Mouse (Mus musculus) spleen, adult 12 weeks (tissue): ENCODE measurements around the gene Slc38a10.

Experiments
- DNase-seq: peaks from one replicate; pipeline ENCODE4 v3.0.0; 2022; ENCODE audit warnings: low spot score

The Slc38a10 gene

GRCm38 (mm10) chr11:120151113-120151494 lies at the start of gene Slc38a10:
Gene Slc38a10 (minus strand): TSS chr11:120151346.
- DNase-seq = peak; percentile 97

- DNase-seq = no peak
Measured at GRCm38 (mm10) chr11:120200621-120201020, 49.5 kb upstream of the Slc38a10 start.

GRCm38 (mm10) chr11:120199766-120200165 lies 48.6 kb upstream of the Slc38a10 start:
- no peak for DNase-seq

GRCm38 (mm10) chr11:120198831-120199230 lies 47.7 kb upstream of the Slc38a10 start:
- DNase-seq = no peak

GRCm38 (mm10) chr11:120190526-120191412 lies 39.6 kb upstream of the Slc38a10 start:
- no peak for DNase-seq

- peak; percentile 74 for DNase-seq
Measured at GRCm38 (mm10) chr11:120189459-120190312, 38.5 kb upstream of the Slc38a10 start.

- no peak for DNase-seq
Measured at GRCm38 (mm10) chr11:120188481-120189441, 37.6 kb upstream of the Slc38a10 start.

- DNase-seq = no peak
Measured at GRCm38 (mm10) chr11:120188102-120188480, 36.9 kb upstream of the Slc38a10 start.

GRCm38 (mm10) chr11:120187236-120188101 lies 36.3 kb upstream of the Slc38a10 start:
- no peak for DNase-seq

- no peak for DNase-seq
Measured at GRCm38 (mm10) chr11:120186821-120187235, 35.7 kb upstream of the Slc38a10 start.

GRCm38 (mm10) chr11:120186145-120186740 lies 35.1 kb upstream of the Slc38a10 start:
- no peak for DNase-seq

- no peak for DNase-seq
Measured at GRCm38 (mm10) chr11:120185316-120186141, 34.4 kb upstream of the Slc38a10 start.

- no peak for DNase-seq
Measured at GRCm38 (mm10) chr11:120184371-120185315, 33.5 kb upstream of the Slc38a10 start.

GRCm38 (mm10) chr11:120183708-120184107 lies 32.6 kb upstream of the Slc38a10 start:
- DNase-seq = no peak

- DNase-seq = no peak
Measured at GRCm38 (mm10) chr11:120183180-120183579, 32.0 kb upstream of the Slc38a10 start.

GRCm38 (mm10) chr11:120182396-120183030 lies 31.4 kb upstream of the Slc38a10 start:
- DNase-seq = no peak

GRCm38 (mm10) chr11:120181379-120181778 lies 30.2 kb upstream of the Slc38a10 start:
- DNase-seq = no peak

GRCm38 (mm10) chr11:120179374-120179773 lies 28.2 kb upstream of the Slc38a10 start:
- no peak for DNase-seq
